Mouse (Mus musculus) liver, embryonic 14.5 days (tissue): Measurements from ENCODE around the gene Gm34653. TPM values are rescaled to one million over a fixed set of nuclear protein-coding genes. Genes with fewer than 3 reads are reported as not detected.
A peak's percentile ranks its signal among the peaks of the same experiment; 100 is the strongest.

Experiments used
- ATAC-seq: fragments of 200-750 bp; cut with Nextera tagmentation; 2 replicates; pipeline ENCODE4 v1.8.0; 2017; ENCODE audit warnings: moderate number of reproducible peaks, mild to moderate bottlenecking, moderate library complexity; ENCODE audit not compliant: insufficient read depth
- DNase-seq, 3 experiments: peaks; one replicate each; pipeline ENCODE4 v3.0.0-alpha.2; 2012 to 2013; ENCODE audit warnings: low read depth in 3 of 3, low spot score in 3 of 3
- H3K27ac ChIP-seq: fragments of 300-500 bp; sonication (generic); 2 replicates; pipeline ENCODE4 v1.5.1; 2014; ENCODE audit warnings: moderate library complexity, mild to moderate bottlenecking, control low read depth, inconsistent platforms
- H3K27me3 ChIP-seq: fragments of 300-500 bp; sonication (generic); 2 replicates; pipeline ENCODE4 v1.6.1; 2014; ENCODE audit warnings: mild to moderate bottlenecking, low read length, moderate library complexity; ENCODE audit not compliant: control insufficient read depth, insufficient read depth
- H3K36me3 ChIP-seq: fragments of 300-500 bp; sonication (generic); replicated peaks from 2 replicates; pipeline ENCODE4 v1.6.1; 2014; ENCODE audit warnings: low read depth; ENCODE audit not compliant: control insufficient read depth, insufficient read depth
- H3K4me1 ChIP-seq, 2 experiments: fragments of 200-500 bp in 1 of 2; fragments of 300-500 bp in 1 of 2; sonication (generic) in 1 of 2; replicated peaks; 2 replicates each; pipeline ENCODE4 v1.6.1; 2012 to 2014; ENCODE audit warnings: antibody characterized with exemption in 1 of 2, inconsistent platforms in 1 of 2, low read length in 1 of 2; ENCODE audit not compliant: control insufficient read depth in 2 of 2, insufficient read depth in 2 of 2
- H3K4me2 ChIP-seq: fragments of 300-500 bp; sonication (generic); 2 replicates; pipeline ENCODE4 v1.6.1; 2014; ENCODE audit warnings: low read depth, mild to moderate bottlenecking, control low read depth, moderate library complexity
- H3K4me3 ChIP-seq, 2 experiments: fragments of 200-500 bp in 1 of 2; fragments of 300-500 bp in 1 of 2; sonication (generic) in 1 of 2; 2 replicates each; pipeline ENCODE4 v1.5.1; 2012 to 2014; ENCODE audit warnings: low read depth in 2 of 2, low read length in 2 of 2, mild to moderate bottlenecking in 2 of 2, control low read depth in 1 of 2, inconsistent platforms in 1 of 2, moderate library complexity in 1 of 2; ENCODE audit not compliant: insufficient read depth in 1 of 2
- H3K9ac ChIP-seq: fragments of 300-500 bp; sonication (generic); replicated peaks from 2 replicates; pipeline ENCODE4 v1.6.1; 2014; ENCODE audit warnings: mild to moderate bottlenecking, control low read depth, moderate library complexity
- H3K9me3 ChIP-seq: fragments of 300-500 bp; sonication (generic); 2 replicates; pipeline ENCODE4 v1.6.1; 2016; ENCODE audit warnings: low read length, mixed read lengths; ENCODE audit not compliant: control insufficient read depth
- CTCF ChIP-seq: IDR thresholded peaks from 2 replicates; pipeline ENCODE4 v1.5.1; 2016; ENCODE audit warnings: antibody characterized with exemption, low read depth, control low read depth
- EP300 ChIP-seq: IDR thresholded peaks from 2 replicates; pipeline ENCODE4 v1.6.1; 2016; ENCODE audit warnings: antibody characterized with exemption, low read depth
- WGBS: fragments of 180-500 bp; shearing (Covaris S2); extraction: QIAGEN DNeasy Blood & Tissue Kit; methylation state at CpG from one replicate; pipeline ENCODE4 v1.1.7; 2014; ENCODE audit not compliant: insufficient replicate concordance; 5-methylcytosine and 5-hydroxymethylcytosine counted together
- polyA plus RNA-seq, 2 experiments: library from polyadenylated mRNA; depleted of rRNA in 1 of 2; stranded (reverse) in 1 of 2; unstranded in 1 of 2; fragments of >200 nt; fragmentation: Nextera tagmentation in 1 of 2; extraction: Ambion mirVana in 1 of 2; gene quantifications; 2 replicates each; pipeline versions ENCODE4 v1.2.1 to v1.2.3; 2012 to 2014

The Gm34653 gene
- polyA plus RNA-seq, 2 experiments: not detected

GRCm38 (mm10) chr2:34847702-34848101, 14.9 kb downstream of the Gm34653 start:
- WGBS: 85% methylated on average over 1 of the region's 1 CpGs
- Histone ChIP-seq H3K27ac (no peak overlapping the region), H3K4me2 (no peak overlapping the region), H3K9ac (no peak overlapping the region), H3K4me1 (no peaks in the 10 kb centered on the region), H3K4me3 (no peak overlapping the region), H3K36me3 (peaks cover 15% of the 10 kb centered on the region), H3K9me3 (no peaks in the 10 kb centered on the region), H3K27me3 (no peaks in the 10 kb centered on the region)
- DNase-seq: no peak
- TF ChIP-seq CTCF (no peak), EP300 (no peak)
- ATAC-seq: no peak

GRCm38 (mm10) chr2:34855265-34855664, 22.5 kb downstream of the Gm34653 start:
- no peak for DNase-seq
- no peak overlapping the region for H3K27ac ChIP-seq
- H3K4me2 ChIP-seq: no peak overlapping the region

DNA sequence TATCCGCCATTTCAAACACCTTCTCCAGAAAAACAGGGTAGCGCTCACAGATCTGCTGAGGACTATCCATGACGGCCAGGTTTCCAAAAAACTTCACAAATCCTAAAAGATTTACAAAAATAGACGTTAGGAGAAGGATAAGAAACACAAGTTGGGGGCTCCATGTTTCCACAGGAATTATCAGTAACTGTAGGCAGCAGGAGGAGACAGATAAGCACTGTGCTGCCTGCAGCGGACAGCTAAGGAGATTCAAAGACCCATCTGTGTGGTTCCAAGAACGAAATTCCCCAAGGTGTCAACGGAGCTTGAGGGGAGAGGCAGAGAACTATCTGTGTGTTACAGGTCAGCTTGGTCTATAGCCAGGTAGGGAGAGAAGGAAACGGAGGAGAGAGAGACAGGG, 24.9 kb downstream of the Gm34653 start:
- H3K27me3 ChIP-seq: no peaks in the 10 kb centered on the region
- peak overlapping the region; percentile 27 for H3K9ac ChIP-seq
- H3K9me3 ChIP-seq: no peaks in the 10 kb centered on the region
- TF ChIP-seq EP300 (peak; percentile 60), CTCF (no peak)
- H3K27ac ChIP-seq: no peak overlapping the region
- no peak overlapping the region for H3K4me2 ChIP-seq
- ATAC-seq (peak; percentile 31; the same call in 1 of the 2 replicates), DNase-seq (peak in 1 of 3 experiments; percentile 22)
- 40% methylated on average over 8 of the region's 8 CpGs for WGBS
- peaks cover 3 to 7% of the 10 kb centered on the region in 2 experiments; a peak in 3 of 4 replicates for H3K4me1 ChIP-seq
- H3K36me3 ChIP-seq: peaks cover 84% of the 10 kb centered on the region
- no peak overlapping the region for H3K4me3 ChIP-seq

More at GRCm38 (mm10) chr2:34855265-34855664, 22.5 kb downstream of the Gm34653 start:
- H3K4me3 ChIP-seq: no peak overlapping the region
- no peaks in the 10 kb centered on the region for H3K9me3 ChIP-seq
- H3K9ac ChIP-seq: no peak overlapping the region
- no peak for ATAC-seq
- peaks cover 3 to 7% of the 10 kb centered on the region in 2 experiments; a peak in 3 of 4 replicates for H3K4me1 ChIP-seq
- H3K36me3 ChIP-seq: peaks cover 84% of the 10 kb centered on the region
- 90% methylated on average over 4 of the region's 4 CpGs for WGBS
- no peaks in the 10 kb centered on the region for H3K27me3 ChIP-seq
- TF ChIP-seq CTCF (peak; percentile 56; the same call in 1 of the 2 replicates), EP300 (no peak)

DNA sequence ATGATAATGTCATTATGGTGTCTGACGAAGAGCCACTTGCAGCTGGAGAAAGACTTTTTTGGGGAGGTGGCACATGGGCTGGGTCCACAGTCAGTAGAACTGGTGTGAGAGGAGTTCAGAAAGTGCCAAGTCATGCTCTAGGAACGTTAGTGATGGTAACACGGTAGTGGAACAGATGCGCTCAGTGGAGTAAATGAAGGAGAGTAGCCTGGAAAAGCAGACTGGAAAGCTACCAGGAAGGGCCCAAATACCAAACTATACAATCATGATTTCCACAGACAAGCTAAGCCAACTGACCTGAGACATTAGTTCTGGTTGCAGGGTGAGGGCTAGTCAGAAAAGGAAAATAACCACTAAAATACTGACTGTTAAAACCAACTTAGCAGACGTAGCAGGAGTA, 36.9 kb downstream of the Gm34653 start:
- peak; percentile 71 for ATAC-seq
- no peaks in the 10 kb centered on the region for H3K9me3 ChIP-seq
- H3K27ac ChIP-seq: peak overlapping the region; percentile 88
- H3K27me3 ChIP-seq: peaks cover 8% of the 10 kb centered on the region
- H3K4me2 ChIP-seq: peak overlapping the region; percentile 95
- peak overlapping the region; percentile 74 for H3K9ac ChIP-seq
- peaks cover 15 to 20% of the 10 kb centered on the region in 2 experiments for H3K4me1 ChIP-seq
- peak overlapping the region; percentile 75 to 89 for H3K4me3 ChIP-seq
- TF ChIP-seq EP300: no peak; the same call in 1 of the 2 replicates
- no peak for TF ChIP-seq CTCF
- peak; percentile 76 to 79 (median 77) for DNase-seq
- WGBS: 2% methylated on average over 5 of the region's 5 CpGs
- H3K36me3 ChIP-seq: peaks cover 19% of the 10 kb centered on the region

DNA sequence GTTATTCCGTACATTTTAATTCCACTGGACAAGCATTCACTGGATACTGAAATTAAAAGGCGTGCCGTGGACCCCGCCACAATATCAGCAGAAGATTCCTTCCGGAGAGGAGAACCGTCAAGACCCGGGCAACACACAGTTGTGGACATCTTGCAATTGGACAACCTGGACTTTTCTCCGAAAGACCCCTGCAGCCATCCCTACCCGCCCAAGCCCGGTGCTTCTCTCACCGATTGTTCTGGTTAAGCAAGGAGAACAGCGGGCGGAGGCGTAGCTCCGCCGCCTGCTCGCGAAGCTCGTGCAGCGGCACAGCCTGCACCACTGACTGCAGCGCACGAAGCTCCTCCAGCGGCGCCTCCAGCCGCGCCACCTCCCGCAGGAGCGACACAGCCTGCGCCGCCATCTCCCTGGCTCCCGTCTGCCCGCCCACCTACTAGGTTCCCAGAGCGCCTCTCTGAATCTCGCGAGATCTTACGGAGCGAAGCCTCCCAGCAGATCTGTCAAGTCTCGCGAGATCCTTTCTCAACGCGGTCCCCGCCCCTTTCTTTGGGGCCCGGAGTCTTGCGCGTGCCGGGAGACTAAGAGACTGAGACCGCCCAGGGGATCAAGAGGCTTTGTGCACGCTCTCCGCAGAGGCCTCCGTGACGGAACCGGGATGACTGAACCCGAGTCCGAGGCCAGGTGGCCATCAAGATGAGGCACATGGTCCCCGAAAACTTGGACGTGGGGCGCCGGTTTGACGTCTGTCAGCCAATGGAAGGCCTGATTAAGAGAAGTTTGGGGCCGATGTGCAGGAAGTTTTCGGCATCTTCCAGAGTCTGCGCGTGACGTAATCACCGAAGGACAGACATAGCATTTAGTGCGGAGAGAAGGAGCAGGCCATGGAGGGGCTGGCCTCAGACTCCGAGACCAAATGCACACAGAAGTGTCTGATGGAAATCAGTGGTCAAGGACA, 38.0 kb downstream of the Gm34653 start:
- TF ChIP-seq CTCF (no peak), EP300 (peak; percentile 96)
- Histone ChIP-seq H3K27me3 (peaks cover 14% of the 10 kb centered on the region), H3K4me1 (peaks cover 15 to 20% of the 10 kb centered on the region in 2 experiments), H3K36me3 (peaks cover 8% of the 10 kb centered on the region), H3K4me2 (peak overlapping the region; percentile 95), H3K4me3 (peak overlapping the region; percentile 89 to 91), H3K27ac (peak overlapping the region; percentile 93), H3K9ac (peak overlapping the region; percentile 91), H3K9me3 (no peaks in the 10 kb centered on the region)
- DNase-seq (peak; percentile 100), ATAC-seq (peak; percentile 91)
- WGBS: under 1% methylated on average over 67 of the region's 67 CpGs
